Mouse (Mus musculus) bone marrow macrophage, adult 2 months (primary cell): ENCODE results near the gene Adamtsl1. TPM values are rescaled to one million over a fixed set of nuclear protein-coding genes. Genes with fewer than 3 reads are reported as not detected.

Source experiments
- H3K27ac ChIP-seq: 2 replicates; pipeline ENCODE4 v1.5.1; 2012; ENCODE audit warnings: low read depth, low read length; ENCODE audit not compliant: insufficient read depth
- H3K4me1 ChIP-seq: 2 replicates; pipeline ENCODE4 v1.6.1; 2012; ENCODE audit warnings: low read length; ENCODE audit not compliant: control insufficient read depth, insufficient read depth
- H3K4me3 ChIP-seq: 2 replicates; pipeline ENCODE4 v1.5.1; 2012; ENCODE audit warnings: mild to moderate bottlenecking, low read length, moderate library complexity; ENCODE audit not compliant: insufficient read depth
- CTCF ChIP-seq: IDR thresholded peaks from 2 replicates; pipeline ENCODE4 v1.5.1; 2012; ENCODE audit warnings: low read depth, mild to moderate bottlenecking, low read length, moderate library complexity
- POLR2A ChIP-seq: IDR thresholded peaks from 2 replicates; pipeline ENCODE4 v1.6.1; 2012; ENCODE audit warnings: mild to moderate bottlenecking, low read depth, low read length, borderline replicate concordance
- polyA plus RNA-seq: library from polyadenylated mRNA; stranded (reverse); fragments of >200 nt; gene quantifications from 2 replicates; pipeline ENCODE4 v1.2.4, GENCODE M21; 2012; ENCODE audit not compliant: missing spikeins, insufficient read depth, insufficient read length

Gene Adamtsl1
- polyA plus RNA-seq, 1 experiment, result not detected

DNA sequence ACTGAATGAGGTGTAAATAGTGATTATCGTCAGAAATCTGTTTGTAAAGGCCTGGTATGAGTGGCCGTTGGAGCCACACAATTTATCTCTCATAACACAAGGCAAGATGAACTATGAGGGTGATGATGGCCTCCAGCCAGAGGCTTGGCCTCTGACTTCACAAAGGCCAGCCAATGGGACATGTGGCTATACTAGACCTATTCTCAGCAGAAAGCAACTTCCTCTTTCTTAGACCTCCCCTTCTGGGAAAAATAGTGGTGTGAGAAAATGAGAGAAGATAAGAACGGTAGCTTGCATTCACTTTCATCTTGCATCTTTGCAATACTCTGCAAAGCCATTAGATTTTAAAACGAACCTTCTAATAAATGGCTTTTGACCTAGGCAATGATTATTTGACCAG lies 439.6 kb downstream of the Adamtsl1 start:
- Histone ChIP-seq H3K4me1 (no peaks in the 10 kb centered on the region), H3K4me3 (no peak overlapping the region), H3K27ac (no peak overlapping the region)
- TF ChIP-seq POLR2A, result no peak
- TF ChIP-seq CTCF, result no peak

DNA sequence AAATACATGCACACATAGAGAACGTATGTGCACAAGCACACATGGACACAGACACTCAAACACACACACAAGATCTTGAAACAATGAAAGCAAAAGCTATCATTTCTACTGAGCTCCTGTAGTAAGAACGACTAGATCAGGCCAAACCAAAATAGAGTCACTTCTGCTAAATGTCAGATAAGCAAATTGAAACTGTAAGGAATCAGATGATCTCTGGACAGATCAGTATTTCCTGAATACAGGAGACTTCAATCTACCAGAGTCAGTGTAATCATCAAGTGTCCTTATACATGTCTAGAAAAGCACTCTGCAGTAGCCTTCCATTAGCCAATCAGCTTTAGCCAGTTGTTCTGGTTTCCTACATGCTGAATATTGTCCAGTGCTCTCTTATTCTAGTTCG lies 441.4 kb downstream of the Adamtsl1 start:
- Histone ChIP-seq H3K4me3 (no peak overlapping the region), H3K27ac (no peak overlapping the region), H3K4me1 (no peaks in the 10 kb centered on the region)
- TF ChIP-seq POLR2A (no peak), CTCF (no peak)

- no peaks in the 10 kb centered on the region for H3K4me1 ChIP-seq
- no peak overlapping the region for H3K4me3 ChIP-seq
- H3K27ac ChIP-seq, result no peak overlapping the region
- TF ChIP-seq CTCF (no peak), POLR2A (no peak)
Observed at GRCm38 (mm10) chr4:85957266-85957665, 443.3 kb downstream of the Adamtsl1 start.

DNA sequence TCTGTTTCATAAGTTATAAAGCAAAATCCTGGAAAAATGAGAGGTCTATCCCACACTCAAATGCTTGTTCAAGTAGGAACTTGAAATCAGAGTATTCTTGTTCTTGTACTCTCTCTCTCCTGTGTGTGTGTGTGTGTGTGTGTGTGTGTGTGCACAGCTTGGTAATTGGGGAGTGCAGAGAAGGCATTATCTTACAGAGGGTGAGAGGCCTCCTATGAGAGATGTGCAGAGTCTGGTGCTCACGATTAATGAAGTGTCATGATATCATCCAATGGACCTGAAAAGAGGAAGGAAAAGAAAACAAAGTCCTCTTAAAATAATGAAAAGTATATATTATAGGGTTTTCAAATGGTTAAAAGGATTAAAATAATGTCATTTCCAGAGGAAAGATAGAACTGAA lies 443.9 kb downstream of the Adamtsl1 start:
- Histone ChIP-seq H3K27ac (no peak overlapping the region), H3K4me3 (no peak overlapping the region), H3K4me1 (no peaks in the 10 kb centered on the region)
- TF ChIP-seq CTCF (no peak), POLR2A (no peak)

DNA sequence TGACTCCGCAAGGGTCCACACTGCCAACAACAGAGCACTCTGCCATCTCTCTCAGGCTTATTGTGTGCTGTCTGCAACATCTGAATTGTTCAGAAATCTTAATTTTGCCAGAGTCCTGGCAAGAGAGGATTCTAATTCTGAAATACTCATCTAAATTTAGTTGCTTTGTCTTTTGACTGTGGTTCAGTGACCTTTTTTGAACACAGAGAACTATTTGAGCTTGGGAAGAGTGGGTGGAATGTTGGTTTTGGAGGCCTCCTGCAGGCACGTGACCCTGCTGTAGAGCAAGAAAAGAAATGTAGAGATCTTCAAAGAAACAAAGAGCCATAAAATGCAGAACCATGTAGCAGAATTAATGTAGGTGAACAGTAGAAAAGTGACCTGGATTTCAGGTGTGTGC lies 445.0 kb downstream of the Adamtsl1 start:
- Histone ChIP-seq H3K4me1 (no peaks in the 10 kb centered on the region), H3K27ac (no peak overlapping the region), H3K4me3 (no peak overlapping the region)
- TF ChIP-seq CTCF (no peak), POLR2A (no peak)

DNA sequence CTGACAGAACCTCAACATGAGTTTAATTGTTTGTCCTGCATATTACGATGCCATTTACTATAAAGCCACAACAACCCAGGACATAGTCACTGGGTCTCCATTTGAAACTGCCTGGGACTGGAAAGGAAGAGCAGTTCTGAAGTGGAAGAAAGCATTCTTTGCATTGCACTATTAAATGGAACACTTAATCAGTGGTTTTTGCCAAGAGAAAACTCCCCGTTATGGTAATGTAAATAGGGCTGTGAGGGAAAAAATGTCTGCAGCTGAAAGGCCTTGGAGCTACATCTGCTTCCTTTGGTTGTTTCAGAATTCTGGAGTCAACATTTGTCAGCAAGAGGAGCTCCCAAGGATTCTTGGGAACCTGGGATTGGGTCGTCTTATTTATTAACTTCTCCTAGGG lies 462.2 kb downstream of the Adamtsl1 start:
- no peaks in the 10 kb centered on the region for H3K4me1 ChIP-seq
- H3K27ac ChIP-seq, result no peak overlapping the region
- no peak overlapping the region for H3K4me3 ChIP-seq
- TF ChIP-seq POLR2A (no peak), CTCF (no peak)

DNA sequence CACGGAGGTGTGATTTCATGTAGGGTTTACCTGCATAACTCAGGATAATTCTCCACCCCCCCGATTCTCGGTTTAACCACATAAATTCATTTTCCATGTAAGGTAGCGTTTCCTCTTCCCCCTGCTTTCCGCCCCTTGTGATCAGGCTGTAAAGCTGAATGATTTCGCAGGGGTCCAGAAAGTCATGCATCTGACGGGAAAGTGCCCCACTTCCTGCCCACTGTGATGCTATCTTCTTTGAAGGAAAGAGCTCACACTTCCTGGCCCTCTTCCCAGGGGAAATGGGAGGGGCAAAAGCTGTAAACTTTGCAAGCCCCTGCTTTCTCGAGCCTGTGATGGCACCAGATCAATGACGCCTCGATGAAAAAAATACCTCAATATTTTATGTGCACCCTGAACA lies 465.2 kb downstream of the Adamtsl1 start:
- TF ChIP-seq CTCF, result no peak
- no peaks in the 10 kb centered on the region for H3K4me1 ChIP-seq
- no peak overlapping the region for H3K27ac ChIP-seq
- no peak overlapping the region for H3K4me3 ChIP-seq

DNA sequence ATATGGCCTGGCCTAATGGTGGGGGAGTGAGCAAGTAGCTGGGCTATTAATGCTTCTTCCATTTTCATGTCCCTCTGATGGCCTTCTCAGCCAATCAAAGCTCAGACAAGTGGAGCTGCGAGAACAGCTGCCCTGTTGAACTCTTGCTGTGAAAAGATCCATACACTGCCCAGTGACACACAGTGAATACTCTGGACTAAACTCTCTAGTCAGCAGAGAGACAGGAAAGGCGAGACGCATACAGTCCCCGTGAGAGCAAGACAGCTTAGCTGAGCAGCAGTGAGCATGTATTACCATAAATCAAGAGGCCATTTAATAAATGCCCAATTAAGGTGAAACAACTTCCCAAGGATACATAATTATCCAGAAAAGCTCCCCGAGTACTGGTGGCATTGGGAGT lies 492.6 kb downstream of the Adamtsl1 start:
- no peak overlapping the region for H3K27ac ChIP-seq
- H3K4me3 ChIP-seq, result no peak overlapping the region
- no peaks in the 10 kb centered on the region for H3K4me1 ChIP-seq
- TF ChIP-seq CTCF, result no peak
- no peak for TF ChIP-seq POLR2A

DNA sequence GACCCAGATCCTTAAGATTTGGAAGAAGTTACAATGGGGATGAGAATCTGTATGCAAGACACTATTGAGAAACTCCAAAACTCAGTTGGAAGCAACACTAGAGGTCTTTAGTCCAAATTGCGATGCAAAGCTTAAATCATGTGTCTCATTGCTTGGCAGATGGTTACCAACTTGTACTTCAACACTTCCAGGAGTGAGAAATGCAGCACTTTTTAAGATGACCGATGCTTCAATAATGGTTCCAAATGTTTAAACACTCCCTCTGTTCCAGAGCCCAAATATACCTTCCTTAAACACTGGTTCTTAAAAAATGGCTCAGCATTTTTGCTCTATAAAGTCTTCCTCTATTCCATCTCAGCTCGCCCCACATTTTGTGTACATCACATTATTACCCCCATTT lies 499.7 kb downstream of the Adamtsl1 start:
- TF ChIP-seq CTCF (no peak), POLR2A (no peak)

GRCm38 (mm10) chr4:86018928-86019327 lies 505.0 kb downstream of the Adamtsl1 start:
- no peak overlapping the region for H3K4me3 ChIP-seq
- no peak overlapping the region for H3K27ac ChIP-seq
- H3K4me1 ChIP-seq, result no peaks in the 10 kb centered on the region
- no peak for TF ChIP-seq POLR2A

More for the DNA sequence above, 499.7 kb downstream of the Adamtsl1 start:
- Histone ChIP-seq H3K4me3 (no peak overlapping the region), H3K4me1 (no peaks in the 10 kb centered on the region), H3K27ac (no peak overlapping the region)

- no peak overlapping the region for H3K4me3 ChIP-seq
- H3K4me1 ChIP-seq, result no peaks in the 10 kb centered on the region
- TF ChIP-seq CTCF (no peak), POLR2A (no peak)
- no peak overlapping the region for H3K27ac ChIP-seq
Observed at GRCm38 (mm10) chr4:86019586-86019985, 505.6 kb downstream of the Adamtsl1 start.
